Mouse (Mus musculus): ENCODE data around the gene Trpm6. TPM values are rescaled to one million over a fixed set of nuclear protein-coding genes. Genes with fewer than 3 reads are reported as not detected.

Trpm6 gene
- total RNA-seq, 2 experiments from 2014 or later: 0.36 to 0.45 TPM

DNA sequence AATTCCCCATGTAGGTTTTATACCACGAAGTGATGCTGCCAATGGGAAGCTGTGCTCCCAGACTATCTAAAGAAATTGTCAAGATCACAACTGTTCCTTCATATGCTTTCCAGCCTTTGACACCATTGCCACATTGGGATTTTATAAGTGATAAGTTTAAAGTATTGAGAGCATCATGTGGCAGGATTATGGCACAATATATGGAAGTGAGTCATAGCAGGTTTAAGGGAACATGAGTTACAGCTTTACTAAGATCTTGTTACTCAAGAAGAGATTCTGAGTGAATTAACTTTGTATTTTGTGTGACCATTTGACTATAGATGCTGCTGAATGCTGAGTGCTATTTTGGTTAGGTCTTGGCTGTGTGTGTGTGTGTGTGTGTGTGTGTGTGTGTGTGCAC, 21.8 kb downstream of the Trpm6 start:
- no peak for DNase-seq

DNA sequence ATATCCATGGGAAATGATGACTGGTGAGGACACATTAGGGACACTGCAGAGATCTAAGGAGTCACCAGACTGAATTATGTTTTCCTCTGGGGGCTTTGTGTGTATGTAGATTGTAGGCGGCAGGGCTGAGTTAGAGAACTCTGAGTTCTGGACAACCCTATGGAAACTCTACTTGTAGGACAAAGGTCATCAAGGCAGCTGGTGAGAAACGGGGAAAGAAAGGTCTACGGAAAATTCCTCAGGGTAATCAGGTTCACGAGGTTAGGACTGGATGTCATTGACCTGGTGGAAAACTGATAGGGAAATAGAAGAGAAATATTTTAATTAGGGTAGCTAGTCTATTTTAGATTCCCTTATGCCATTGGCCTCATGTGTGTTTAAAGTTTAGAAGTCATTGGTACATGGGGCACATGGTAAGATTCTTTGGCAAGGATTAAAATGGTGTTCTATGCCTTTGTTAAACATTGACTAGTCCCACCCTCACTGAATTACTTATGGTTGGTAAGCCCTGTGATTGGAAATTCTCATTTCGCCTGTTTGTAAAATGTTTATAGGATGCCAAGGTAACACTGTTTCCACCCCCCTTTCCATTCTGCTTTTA, 23.2 kb downstream of the Trpm6 start:
- no peak for DNase-seq

DNA sequence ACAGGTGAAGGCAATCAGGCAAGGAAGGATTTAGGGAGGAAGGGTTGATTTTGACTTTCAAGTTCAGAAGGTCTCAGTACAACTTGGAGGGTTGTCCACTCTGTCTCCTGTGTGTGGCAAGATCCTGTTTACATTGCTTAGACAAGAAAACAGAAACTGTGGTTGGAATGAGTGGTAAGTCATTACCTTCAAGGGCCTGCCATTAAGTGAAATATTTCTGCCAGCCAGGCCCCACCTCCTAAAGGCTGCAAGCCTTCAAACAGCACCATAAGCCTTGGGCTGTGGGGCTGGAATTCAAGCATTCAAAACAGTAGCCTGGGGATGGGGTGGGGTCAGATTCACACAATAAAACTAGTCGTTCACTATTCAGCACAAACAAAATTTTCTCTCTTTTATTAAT, 24.3 kb downstream of the Trpm6 start:
- no peak for DNase-seq

DNA sequence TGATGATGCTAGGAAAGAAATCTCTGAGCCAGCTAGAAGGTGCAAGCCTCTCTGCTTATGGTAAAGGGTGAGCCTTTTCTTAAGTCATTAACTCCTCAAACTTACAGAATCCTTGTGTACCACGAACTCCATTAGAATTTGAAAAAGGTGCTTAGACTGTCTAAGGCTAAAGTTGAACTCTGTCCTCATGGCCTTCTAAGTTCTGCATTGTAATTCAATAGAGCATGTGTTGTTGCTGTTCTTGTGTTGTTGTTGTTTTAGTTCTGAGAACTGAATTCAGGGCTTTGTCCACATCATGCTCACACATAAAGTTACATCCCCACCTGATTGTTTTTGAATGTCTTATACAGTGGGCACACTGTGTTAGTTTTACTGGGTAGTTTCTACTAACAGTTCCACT, 49.9 kb downstream of the Trpm6 start:
- DNase-seq: no peak

DNA sequence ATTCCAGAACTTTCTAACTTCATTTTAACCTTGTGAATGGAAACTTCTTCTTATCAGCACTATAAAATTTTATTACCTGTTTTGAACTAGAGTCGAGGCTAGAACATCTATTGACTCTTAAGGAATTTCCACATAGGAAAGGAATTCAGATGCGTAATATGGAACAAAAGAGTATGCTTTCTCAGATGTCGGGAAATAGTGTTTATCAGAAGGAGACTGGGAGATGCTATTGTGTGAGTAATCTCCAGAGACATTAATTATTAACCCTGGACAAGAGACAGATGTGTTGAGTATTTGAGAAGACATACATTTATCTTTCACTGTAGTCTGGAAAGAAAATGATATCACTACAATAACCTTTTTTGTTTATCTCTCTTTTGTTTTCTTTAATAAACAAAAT, 61.5 kb downstream of the Trpm6 start:
- no peak for DNase-seq

DNA sequence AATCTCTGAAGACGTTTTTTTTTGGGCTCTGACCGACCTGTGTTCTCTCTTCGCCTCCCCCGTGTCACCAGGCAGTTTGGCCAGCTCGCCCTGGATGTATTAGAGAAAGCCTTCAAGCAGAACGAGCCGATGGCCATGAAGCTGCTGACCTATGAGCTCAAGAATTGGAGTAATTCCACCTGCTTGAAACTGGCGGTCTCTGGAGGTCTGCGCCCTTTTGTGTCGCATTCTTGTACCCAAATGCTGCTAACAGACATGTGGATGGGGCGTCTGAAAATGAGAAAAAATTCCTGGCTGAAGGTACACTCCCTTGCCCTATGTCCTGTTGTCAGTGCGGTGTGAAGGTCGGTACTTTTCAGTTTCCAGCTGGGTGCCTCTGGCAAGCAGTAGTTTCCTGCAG, 65.4 kb downstream of the Trpm6 start:
- no peak for DNase-seq

GRCm38 (mm10) chr19:18817425-18817824, 67.6 kb downstream of the Trpm6 start:
- DNase-seq: no peak

- no peak for DNase-seq
Measured at GRCm38 (mm10) chr19:18828601-18829000, 78.8 kb downstream of the Trpm6 start.

- no peak for DNase-seq
Measured at GRCm38 (mm10) chr19:18831196-18831595, 81.4 kb downstream of the Trpm6 start.

GRCm38 (mm10) chr19:18834971-18835370, 85.2 kb downstream of the Trpm6 start:
- peak; percentile 78 for DNase-seq

DNA sequence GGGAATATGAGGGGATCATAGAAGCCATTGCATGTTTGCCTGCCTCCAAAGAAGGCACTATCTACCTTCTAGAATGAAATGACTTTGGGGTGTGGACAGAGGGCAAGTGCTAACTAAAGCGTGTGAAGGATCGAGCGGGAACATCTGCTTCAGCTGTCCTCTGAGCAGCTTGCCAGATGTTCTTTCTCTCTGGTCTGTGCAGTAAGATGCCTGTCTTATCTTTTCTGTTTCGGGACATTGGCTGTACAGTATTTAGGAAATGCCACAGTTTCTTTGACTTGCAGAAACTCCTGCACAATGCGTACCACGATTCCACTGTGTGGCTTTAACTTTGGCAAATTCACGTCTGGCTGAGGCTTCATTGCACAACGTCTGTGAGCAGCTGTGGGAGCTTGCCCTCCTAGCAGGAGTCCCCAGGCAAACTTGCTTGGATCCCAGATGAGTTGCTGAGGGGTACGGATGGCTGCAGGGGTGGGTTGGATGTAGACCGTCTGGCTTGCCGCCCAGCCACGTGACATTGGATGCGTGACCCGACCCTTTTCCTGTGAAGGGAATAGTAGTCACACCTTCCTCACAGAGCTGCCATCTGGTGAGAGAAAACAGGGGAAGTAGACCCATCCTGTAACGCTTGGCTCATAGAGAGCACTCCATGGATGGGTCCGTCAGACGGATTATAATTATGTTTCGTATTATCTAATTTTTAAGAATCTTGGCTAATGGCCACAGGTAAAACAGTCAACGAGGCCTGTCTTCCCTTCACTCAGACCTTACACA, 92.2 kb downstream of the Trpm6 start:
- DNase-seq: no peak

GRCm38 (mm10) chr19:18842626-18843025, 92.8 kb downstream of the Trpm6 start:
- no peak for DNase-seq

GRCm38 (mm10) chr19:18846336-18846735, 96.6 kb downstream of the Trpm6 start:
- no peak for DNase-seq

- DNase-seq: no peak
Measured at GRCm38 (mm10) chr19:18868311-18868710, 118.5 kb downstream of the Trpm6 start.

DNA sequence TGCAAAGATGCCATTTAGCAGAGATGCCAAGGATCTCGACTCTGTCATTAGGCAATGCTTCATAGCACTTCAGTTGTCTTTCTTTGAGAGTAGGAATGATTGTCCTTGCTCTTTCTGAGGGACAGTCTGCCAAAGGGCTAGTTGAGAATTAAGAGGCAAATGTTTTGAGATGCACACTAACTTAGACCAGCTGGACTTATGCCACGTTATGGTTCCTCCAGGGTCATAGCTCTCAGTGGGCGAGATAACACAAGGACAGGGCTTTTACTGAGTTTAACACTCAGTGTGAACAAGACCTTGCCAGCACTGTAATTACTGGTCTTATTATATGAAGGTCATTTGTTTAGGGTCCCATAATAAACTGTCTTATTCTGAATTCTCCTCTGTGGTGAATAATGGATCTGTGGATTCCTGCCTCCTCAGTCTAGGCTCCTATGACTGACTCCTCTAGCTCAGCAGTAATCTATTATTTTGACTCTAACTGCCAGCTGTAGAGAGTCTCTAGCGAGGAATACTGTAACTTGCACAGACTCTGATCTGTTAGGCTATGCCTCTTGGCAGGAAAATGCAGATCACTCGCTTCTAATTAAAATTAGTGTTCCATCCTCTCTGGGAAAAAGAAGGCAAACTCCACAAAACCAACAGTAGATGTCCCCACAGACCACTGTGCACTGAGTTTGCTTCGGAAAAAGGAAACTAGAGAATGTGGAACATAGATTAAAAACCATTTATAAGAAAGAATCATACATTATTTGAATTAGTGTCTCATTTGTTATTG, 123.2 kb downstream of the Trpm6 start:
- peak; percentile 5 for DNase-seq

- DNase-seq: no peak
Measured at GRCm38 (mm10) chr19:18873709-18874644, 124.2 kb downstream of the Trpm6 start.

GRCm38 (mm10) chr19:18879264-18879663, 129.5 kb downstream of the Trpm6 start:
- no peak for DNase-seq

GRCm38 (mm10) chr19:18881162-18881561, 131.4 kb downstream of the Trpm6 start:
- no peak for DNase-seq

- DNase-seq: no peak
Measured at GRCm38 (mm10) chr19:18887646-18888407, 138.0 kb downstream of the Trpm6 start.

DNA sequence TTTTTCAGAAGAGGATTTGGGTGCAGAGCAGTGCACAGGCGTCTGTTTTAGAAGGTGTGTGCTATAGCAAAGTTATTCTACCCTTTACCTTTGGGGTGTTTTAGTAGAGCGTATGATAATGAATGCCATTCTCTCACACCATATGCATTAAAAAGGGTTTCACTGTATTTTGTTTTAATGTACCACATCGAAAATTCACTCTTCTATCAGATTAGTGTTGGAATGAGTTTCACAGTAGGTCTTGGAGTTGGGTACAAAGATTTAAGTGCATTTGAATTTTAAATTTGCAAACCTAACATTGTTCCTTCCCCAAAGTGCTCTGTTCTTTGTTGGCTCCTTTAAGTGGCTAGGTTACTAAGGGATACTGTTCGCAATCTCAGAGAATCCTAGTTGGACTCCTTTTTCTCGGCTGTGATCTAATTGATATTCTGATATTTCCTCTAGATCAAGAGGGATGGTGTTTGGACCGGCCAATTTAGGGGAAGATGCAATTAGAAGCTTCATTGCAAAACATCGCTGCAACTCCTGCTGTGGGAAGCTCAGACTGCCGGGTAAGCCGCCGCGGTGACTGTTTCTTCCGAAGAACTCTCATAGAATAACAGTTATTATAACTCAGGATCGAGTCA, 138.8 kb downstream of the Trpm6 start:
- no peak for DNase-seq

DNA sequence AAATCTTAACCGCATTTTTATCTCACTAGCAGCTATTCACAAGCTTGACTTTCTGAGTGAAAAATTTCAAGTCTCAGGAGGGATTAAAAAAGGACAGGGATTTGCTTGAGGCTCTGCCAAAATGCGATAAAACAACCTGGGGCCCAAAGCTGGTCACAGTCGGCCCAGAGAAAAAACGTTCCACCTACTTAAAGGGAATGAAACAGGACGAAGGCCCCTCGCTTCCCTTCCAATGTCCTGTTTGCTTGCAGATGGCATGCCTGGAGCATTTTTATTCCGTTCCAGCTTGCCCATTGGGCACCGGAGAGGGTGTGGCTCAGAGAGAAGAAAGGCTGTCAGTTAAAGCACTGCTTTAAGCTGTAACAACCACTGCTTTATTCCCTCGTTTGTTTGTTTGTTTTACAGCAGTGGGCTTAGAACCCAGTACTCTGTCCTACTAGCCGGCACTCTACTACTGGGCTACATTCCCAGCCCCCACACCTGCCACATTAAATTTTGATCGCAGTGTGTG, 139.4 kb downstream of the Trpm6 start:
- peak; percentile 7 for DNase-seq
